Mouse (Mus musculus) lung, adult 2 months (tissue): ENCODE data around the gene Palld.

Source experiments
- CTCF ChIP-seq: fragments of 200-500 bp; IDR thresholded peaks from 2 replicates; pipeline ENCODE4 v1.5.1; 2011; ENCODE audit warnings: mild to moderate bottlenecking, low read length, control low read depth; ENCODE audit not compliant: insufficient read depth
- POLR2A ChIP-seq: fragments of 200-500 bp; IDR thresholded peaks from 2 replicates; pipeline ENCODE4 v1.6.1; 2011; ENCODE audit warnings: low read depth, mild to moderate bottlenecking, control low read depth, low read length, borderline replicate concordance; ENCODE audit errors: extremely low read depth

DNA sequence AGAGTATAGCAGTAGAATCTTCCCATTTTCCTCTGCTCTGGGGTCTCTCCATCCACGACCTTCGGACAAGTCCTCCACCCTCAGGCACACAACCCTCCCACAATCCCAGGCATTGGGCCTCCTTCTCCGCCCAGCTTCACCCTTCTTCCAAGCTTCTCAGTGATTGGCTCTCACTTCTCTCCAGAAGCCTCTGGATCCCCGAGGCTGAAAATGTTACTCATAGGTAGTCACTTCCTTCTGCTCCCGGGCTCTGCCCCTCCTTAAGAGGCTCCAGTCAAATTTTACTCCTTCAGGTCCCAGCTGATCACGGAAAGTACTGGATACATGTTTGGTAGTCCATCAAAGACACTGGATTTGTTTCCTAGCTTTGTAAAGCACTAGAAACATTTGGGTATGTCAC is 323.7 kb downstream of the Palld start:
- no peak for TF ChIP-seq CTCF
- no peak for TF ChIP-seq POLR2A
